Mouse (Mus musculus) splenic B cell, adult 2 months (primary cell): ENCODE measurements around the gene Ccnh.
A peak's percentile ranks its signal among the peaks of the same experiment; 100 is the strongest.
"Not testable (repeated sequence)": the region's sequence is repeated elsewhere in the genome, so short reads cannot be mapped to it uniquely, and the experiment has no call there.

ENCODE experiments used
- DNase-seq: peaks from one replicate; pipeline ENCODE4 v3.0.0-alpha.2; 2011; ENCODE audit warnings: low read depth, low spot score
- H3K27me3 ChIP-seq: 2 replicates; pipeline ENCODE4 v1.6.1; 2012; ENCODE audit warnings: mild to moderate bottlenecking, low read length, moderate library complexity, mixed read lengths; ENCODE audit not compliant: control insufficient read depth, poor library complexity, insufficient read depth, severe bottlenecking
- H3K36me3 ChIP-seq: 2 replicates; pipeline ENCODE4 v1.6.1; 2012; ENCODE audit warnings: mild to moderate bottlenecking, low read length, moderate library complexity, mixed read lengths; ENCODE audit not compliant: control insufficient read depth, poor library complexity, insufficient read depth, severe bottlenecking

The Ccnh gene

GRCm38 (mm10) chr13:85188903-85189643, at the start of gene Ccnh:
Ccnh (plus strand) TSS chr13:85189408.
- peak; percentile 91 for DNase-seq
- H3K36me3 ChIP-seq, result peaks cover 5% of the 10 kb centered on the region
- H3K27me3 ChIP-seq, result no peaks in the 10 kb centered on the region

- H3K36me3 ChIP-seq, DNase-seq, H3K27me3 ChIP-seq: not testable (repeated sequence)
Measured at GRCm38 (mm10) chr13:85143361-85143760, 45.8 kb upstream of the Ccnh start.

- DNase-seq, result no peak
- H3K36me3 ChIP-seq, result no peaks in the 10 kb centered on the region
- no peaks in the 10 kb centered on the region for H3K27me3 ChIP-seq
Measured at GRCm38 (mm10) chr13:85146471-85146870, 42.7 kb upstream of the Ccnh start.

GRCm38 (mm10) chr13:85154746-85155145, 34.5 kb upstream of the Ccnh start:
- H3K36me3 ChIP-seq, result no peaks in the 10 kb centered on the region
- no peak for DNase-seq
- H3K27me3 ChIP-seq, result no peaks in the 10 kb centered on the region

GRCm38 (mm10) chr13:85159971-85160370, 29.2 kb upstream of the Ccnh start:
- DNase-seq, result no peak
- H3K27me3 ChIP-seq, result no peaks in the 10 kb centered on the region
- H3K36me3 ChIP-seq, result no peaks in the 10 kb centered on the region

GRCm38 (mm10) chr13:85164512-85165124, 24.6 kb upstream of the Ccnh start:
- Histone ChIP-seq H3K27me3 (no peaks in the 10 kb centered on the region), H3K36me3 (no peaks in the 10 kb centered on the region)
- peak; percentile 5 for DNase-seq

- H3K27me3 ChIP-seq, result no peaks in the 10 kb centered on the region
- peaks cover 5% of the 10 kb centered on the region for H3K36me3 ChIP-seq
- DNase-seq, result peak; percentile 73
Measured at GRCm38 (mm10) chr13:85189644-85190121, 475 bp downstream of the Ccnh start.

GRCm38 (mm10) chr13:85191253-85191652, 2.0 kb downstream of the Ccnh start:
- Histone ChIP-seq H3K36me3 (peaks cover 5% of the 10 kb centered on the region), H3K27me3 (no peaks in the 10 kb centered on the region)
- DNase-seq, result no peak

- no peaks in the 10 kb centered on the region for H3K27me3 ChIP-seq
- DNase-seq, result peak; percentile 34
- peaks cover 8% of the 10 kb centered on the region; the same call in 1 of the 2 replicates for H3K36me3 ChIP-seq
Measured at GRCm38 (mm10) chr13:85207493-85207892, 18.3 kb downstream of the Ccnh start.

- no peak for DNase-seq
- Histone ChIP-seq H3K36me3 (peaks cover 8% of the 10 kb centered on the region; the same call in 1 of the 2 replicates), H3K27me3 (no peaks in the 10 kb centered on the region)
Measured at GRCm38 (mm10) chr13:85208656-85209055, 19.4 kb downstream of the Ccnh start.

- H3K27me3 ChIP-seq, result no peaks in the 10 kb centered on the region
- peaks cover 8% of the 10 kb centered on the region; the same call in 1 of the 2 replicates for H3K36me3 ChIP-seq
- DNase-seq, result no peak
Measured at GRCm38 (mm10) chr13:85210353-85210752, 21.1 kb downstream of the Ccnh start.

- Histone ChIP-seq H3K36me3 (peaks cover 7% of the 10 kb centered on the region; the same call in 1 of the 2 replicates), H3K27me3 (no peaks in the 10 kb centered on the region)
- DNase-seq, result no peak
Measured at GRCm38 (mm10) chr13:85218656-85219055, 29.4 kb downstream of the Ccnh start.

GRCm38 (mm10) chr13:85238760-85239159, 49.6 kb downstream of the Ccnh start:
- H3K27me3 ChIP-seq, result no peaks in the 10 kb centered on the region
- 0 out of 2 replicates have a peak, but pooled peaks cover 3% of the 10 kb centered on the region for H3K36me3 ChIP-seq
- no peak for DNase-seq
